Comparison of ENCODE assay signal across 9 mouse cellular contexts in the genomic region with DNA sequence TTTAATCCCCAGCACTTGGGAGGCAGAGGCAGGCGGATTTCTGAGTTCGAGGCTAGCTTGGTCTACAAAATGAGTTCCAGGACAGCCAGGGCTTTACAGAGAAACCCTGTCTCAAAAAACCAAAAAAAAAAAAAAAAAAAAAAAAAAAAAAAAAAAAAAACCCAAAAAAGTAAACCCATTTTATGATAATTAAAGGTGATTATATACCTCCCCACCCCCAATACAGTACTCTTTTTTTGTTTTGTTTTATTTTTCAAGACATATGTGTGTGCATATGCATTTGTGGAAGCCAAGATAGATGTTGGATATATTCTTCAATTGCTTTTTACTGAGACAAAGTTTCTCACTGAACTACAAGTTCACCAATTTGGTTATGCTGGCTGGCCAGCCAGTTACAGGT. TPM values are rescaled to one million over a fixed set of nuclear protein-coding genes. Genes with fewer than 3 reads are reported as not detected.
"Had no signal": no experiment of that assay in that cellular context is flagged by ENCODE, and none has a peak within 500 bp of the region (broad histone marks: within the 10 kb centered on the region; RNA-seq: fewer than 3 reads in every experiment).

No protein-coding gene starts in this region.

RNA-seq across cellular contexts. Expression of a gene that starts 9.3 kb away (rescaled TPM):
- total RNA-seq: neutrophil, adult 5-6 weeks had no signal
- polyA plus RNA-seq: neural tube, embryonic 15.5 days; small intestine, adult 2 months; spleen, adult 2 months; stomach, embryonic 14.5 days; stomach, embryonic 15.5 days; stomach, embryonic 16.5 days; stomach, postnatal 0 days; thymus, postnatal 0 days had no signal
